Mouse (Mus musculus) cerebellum, adult (tissue): ENCODE results near the gene Arfrp1.

Source experiments
- ATAC-seq: cut with Nextera tagmentation; 2 replicates; pipeline ENCODE4 v1.9.2; 2017; ENCODE audit warnings: mild to moderate bottlenecking, moderate library complexity, mixed read lengths; ENCODE audit not compliant: insufficient number of reproducible peaks, low FRiP score, low TSS enrichment

Arfrp1 gene

GRCm38 (mm10) chr2:181364860-181365596 lies at the start of gene Arfrp1, which contains the start of gene Zgpat:
Gene Arfrp1 (minus strand): TSS chr2:181365404.
Gene Zgpat (plus strand): TSS chr2:181364928.
- peak; percentile 93 for ATAC-seq

- no peak for ATAC-seq
Observed at GRCm38 (mm10) chr2:181413141-181413540, 47.9 kb upstream of the Arfrp1 start.

GRCm38 (mm10) chr2:181410760-181411473 lies 45.7 kb upstream of the Arfrp1 start:
- ATAC-seq: no peak; the same call in 1 of the 2 replicates

- no peak for ATAC-seq
Observed at GRCm38 (mm10) chr2:181409643-181410042, 44.4 kb upstream of the Arfrp1 start.

GRCm38 (mm10) chr2:181403722-181404121 lies 38.5 kb upstream of the Arfrp1 start:
- no peak for ATAC-seq

- no peak for ATAC-seq
Observed at GRCm38 (mm10) chr2:181401497-181401896, 36.3 kb upstream of the Arfrp1 start.

- no peak for ATAC-seq
Observed at GRCm38 (mm10) chr2:181397207-181397761, 32.1 kb upstream of the Arfrp1 start.

- no peak for ATAC-seq
Observed at GRCm38 (mm10) chr2:181394086-181394485, 28.9 kb upstream of the Arfrp1 start.

GRCm38 (mm10) chr2:181392600-181393213 lies 27.5 kb upstream of the Arfrp1 start:
- peak; percentile 69; the same call in 1 of the 2 replicates for ATAC-seq

- ATAC-seq: no peak
Observed at GRCm38 (mm10) chr2:181391541-181391940, 26.3 kb upstream of the Arfrp1 start.

- ATAC-seq: no peak
Observed at GRCm38 (mm10) chr2:181391022-181391421, 25.8 kb upstream of the Arfrp1 start.

GRCm38 (mm10) chr2:181390136-181390870 lies 25.1 kb upstream of the Arfrp1 start:
- ATAC-seq: peak; percentile 33; the same call in 1 of the 2 replicates

- ATAC-seq: no peak
Observed at GRCm38 (mm10) chr2:181386663-181387210, 21.5 kb upstream of the Arfrp1 start.

- peak; percentile 47 for ATAC-seq
Observed at GRCm38 (mm10) chr2:181385885-181386284, 20.7 kb upstream of the Arfrp1 start.

- no peak for ATAC-seq
Observed at GRCm38 (mm10) chr2:181384919-181385391, 19.8 kb upstream of the Arfrp1 start.

GRCm38 (mm10) chr2:181384463-181384862 lies 19.3 kb upstream of the Arfrp1 start:
- no peak for ATAC-seq

GRCm38 (mm10) chr2:181381631-181382306 lies 16.6 kb upstream of the Arfrp1 start:
- no peak for ATAC-seq

- ATAC-seq: no peak
Observed at GRCm38 (mm10) chr2:181381107-181381506, 15.9 kb upstream of the Arfrp1 start.

GRCm38 (mm10) chr2:181380251-181380650 lies 15.0 kb upstream of the Arfrp1 start:
- no peak for ATAC-seq
